Mouse (Mus musculus) brain, adult 10 weeks (tissue): ENCODE measurements around the gene Hbb-bh1. TPM values are rescaled to one million over a fixed set of nuclear protein-coding genes. Genes with fewer than 3 reads are reported as not detected.

ENCODE experiments used
- polyA plus RNA-seq: library from polyadenylated mRNA; stranded (reverse); fragments of 350-450 nt; fragmentation: Illumina TruSeq; extraction: RNeasy Lipid Tissue Mini Kit (QIAGEN cat#74804); gene quantifications from one replicate; pipeline ENCODE4 v1.2.3, GENCODE M21; 2015; ENCODE audit warnings: low read depth, low replicate concordance

The Hbb-bh1 gene
- polyA plus RNA-seq, result not detected

GRCm38 (mm10) chr7:103843034-103843433 is at the start of gene Hbb-bh1:
Hbb-bh1 (minus strand) TSS chr7:103843164.

GRCm38 (mm10) chr7:103886152-103886551 is 43.2 kb upstream of the Hbb-bh1 start, which contains the start of gene Olfr66:
Olfr66 (minus strand) TSS chr7:103886252.

DNA sequence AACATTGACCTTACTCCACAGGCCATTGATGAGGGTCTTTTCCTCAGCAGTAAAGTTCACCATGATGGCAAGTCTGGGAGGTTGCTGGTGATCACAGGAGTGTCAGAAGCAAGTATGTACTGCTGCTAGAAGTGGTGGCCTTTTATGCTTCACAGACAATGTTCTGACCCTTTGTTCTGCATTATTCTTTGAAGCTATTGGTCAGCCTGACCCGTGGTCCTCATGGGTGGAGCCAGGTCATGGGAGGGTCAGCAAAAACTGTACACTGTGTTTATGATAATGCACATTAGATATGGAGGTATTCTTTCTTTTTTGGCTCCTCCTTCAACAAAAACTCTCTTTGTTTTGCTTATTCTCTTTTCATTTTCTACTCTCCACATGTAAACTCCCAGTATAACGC is 10.1 kb upstream of the Hbb-bh1 start, which contains the start of gene Hbb-y:
Hbb-y (minus strand) TSS at position 127 of the 400 bp plus-strand sequence.

DNA sequence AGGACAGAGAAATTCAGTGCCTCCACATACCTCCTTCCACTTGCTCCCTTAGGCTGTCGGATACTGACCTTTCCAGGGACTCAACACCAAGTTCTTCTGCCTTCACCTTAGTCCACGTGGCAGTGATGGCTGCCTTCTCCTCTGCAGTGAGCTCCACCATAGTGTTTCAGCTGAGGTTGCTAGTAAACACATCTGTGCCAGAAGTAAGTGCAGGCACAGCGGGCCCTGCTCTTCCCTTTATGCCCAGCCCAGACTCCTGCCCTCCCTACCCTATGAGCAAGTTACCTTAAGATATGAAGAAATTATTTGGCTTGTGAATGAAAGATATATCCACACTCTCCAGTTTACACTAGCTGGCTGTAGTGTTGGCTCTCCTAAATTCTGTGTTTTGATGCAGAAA is 2.7 kb downstream of the Hbb-bh1 start, which contains the start of gene Hbb-bh2:
Hbb-bh2 (minus strand) TSS at position 253 of the 400 bp plus-strand sequence.

DNA sequence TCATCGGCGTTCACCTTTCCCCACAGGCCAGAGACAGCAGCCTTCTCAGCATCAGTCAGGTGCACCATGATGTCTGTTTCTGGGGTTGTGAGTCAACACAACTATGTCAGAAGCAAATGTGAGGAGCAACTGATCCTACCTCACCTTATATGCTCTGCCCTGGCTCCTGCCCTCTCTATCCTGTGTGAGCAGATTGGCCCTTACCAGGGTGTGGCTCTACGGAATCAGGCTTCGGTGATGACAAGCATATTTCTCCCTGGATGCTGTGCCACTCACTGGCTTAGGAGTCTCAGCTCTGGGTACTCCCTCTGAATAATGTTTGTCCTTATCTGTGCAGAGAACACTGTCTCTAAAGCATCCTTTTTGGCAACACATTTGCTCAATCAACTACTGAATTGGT is 15.2 kb downstream of the Hbb-bh1 start, which contains the start of gene Hbb-bs:
Hbb-bs (minus strand) TSS at position 289 of the 400 bp plus-strand sequence.

DNA sequence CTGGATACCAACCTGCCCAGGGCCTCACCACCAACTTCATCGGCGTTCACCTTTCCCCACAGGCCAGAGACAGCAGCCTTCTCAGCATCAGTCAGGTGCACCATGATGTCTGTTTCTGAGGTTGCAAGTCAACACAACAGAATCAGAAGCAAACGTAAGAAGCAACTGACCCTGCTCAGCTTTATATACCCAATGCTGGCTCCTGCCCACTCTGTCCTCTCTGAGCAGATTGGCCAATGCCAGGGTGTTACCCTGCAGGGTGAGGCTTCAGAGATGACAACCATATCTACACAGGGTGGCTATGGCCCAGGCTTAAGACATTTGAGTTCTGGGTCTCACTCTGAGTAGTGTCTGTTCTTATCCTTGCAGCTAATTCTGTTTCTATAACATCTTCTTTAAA is 29.2 kb downstream of the Hbb-bh1 start, which contains the start of gene Hbb-bt:
Hbb-bt (minus strand) TSS at position 231 of the 400 bp plus-strand sequence.

DNA sequence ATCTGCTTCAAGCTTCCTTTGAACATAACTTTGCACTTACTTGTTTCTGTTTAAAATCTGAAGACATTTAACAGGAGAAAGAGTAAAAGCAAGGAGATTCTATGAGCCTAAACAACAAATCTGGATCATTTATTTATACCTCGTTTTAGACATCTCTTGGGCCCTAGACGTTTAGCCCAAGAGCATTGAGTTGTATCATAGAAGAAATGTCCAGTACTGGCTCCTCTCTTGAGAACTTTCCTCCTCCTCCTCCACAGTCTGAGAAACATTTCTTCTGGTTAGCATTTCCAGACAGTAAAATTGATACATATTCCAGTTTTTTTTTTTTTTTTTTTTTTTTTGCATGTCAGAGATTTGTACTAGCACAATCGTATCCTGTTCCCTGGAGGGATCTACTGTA is 51.2 kb downstream of the Hbb-bh1 start, which contains the start of gene Olfr67:
Olfr67 (minus strand) TSS at position 101 of the 400 bp plus-strand sequence.

Other genes starting within 250 kb of the Hbb-bh1 start
- not detected for gene Olfr619, start 242.6 kb downstream of the Hbb-bh1 start, polyA plus RNA-seq
- not detected for gene Olfr620, start 230.6 kb downstream of the Hbb-bh1 start, polyA plus RNA-seq
- not detected for gene Olfr622, start 200.5 kb downstream of the Hbb-bh1 start, polyA plus RNA-seq
- not detected for gene Olfr623, start 179.5 kb downstream of the Hbb-bh1 start, polyA plus RNA-seq
- gene Olfr624, start 172.0 kb downstream of the Hbb-bh1 start, polyA plus RNA-seq, result not detected
- gene Olfr625-ps1, start 160.4 kb downstream of the Hbb-bh1 start, polyA plus RNA-seq, result not detected
- gene Olfr243, start 128.5 kb downstream of the Hbb-bh1 start, polyA plus RNA-seq, result not detected
- not detected for gene Olfr628, start 112.8 kb downstream of the Hbb-bh1 start, polyA plus RNA-seq
- gene Olfr629, start 98.2 kb downstream of the Hbb-bh1 start, polyA plus RNA-seq, result not detected
- gene Olfr630, start 85.8 kb downstream of the Hbb-bh1 start, polyA plus RNA-seq, result not detected
- not detected for gene Olfr69, start 71.6 kb downstream of the Hbb-bh1 start, polyA plus RNA-seq
- gene Olfr68, start 63.5 kb downstream of the Hbb-bh1 start, polyA plus RNA-seq, result not detected
- not detected for gene Olfr67, start 51.3 kb downstream of the Hbb-bh1 start, polyA plus RNA-seq
- gene Hbb-bt, start 29.2 kb downstream of the Hbb-bh1 start, polyA plus RNA-seq, result 154 TPM
- 1,248 TPM for gene Hbb-bs, start 15.1 kb downstream of the Hbb-bh1 start, polyA plus RNA-seq
- not detected for gene Hbb-bh2, start 2.6 kb downstream of the Hbb-bh1 start, polyA plus RNA-seq
- not detected for gene Hbb-y, start 10.1 kb upstream of the Hbb-bh1 start, polyA plus RNA-seq
- gene Olfr66, start 43.1 kb upstream of the Hbb-bh1 start, polyA plus RNA-seq, result not detected
- gene Olfr64, start 51.3 kb upstream of the Hbb-bh1 start, polyA plus RNA-seq, result not detected
- not detected for gene Olfr65, start 60.3 kb upstream of the Hbb-bh1 start, polyA plus RNA-seq
- gene Olfr631, start 85.7 kb upstream of the Hbb-bh1 start, polyA plus RNA-seq, result not detected
- gene Olfr632, start 91.2 kb upstream of the Hbb-bh1 start, polyA plus RNA-seq, result not detected
- not detected for gene Olfr633, start 101.3 kb upstream of the Hbb-bh1 start, polyA plus RNA-seq
- gene Olfr635, start 128.0 kb upstream of the Hbb-bh1 start, polyA plus RNA-seq, result not detected
- not detected for gene Olfr638, start 155.6 kb upstream of the Hbb-bh1 start, polyA plus RNA-seq
- gene Olfr639, start 174.1 kb upstream of the Hbb-bh1 start, polyA plus RNA-seq, result not detected
- gene Olfr640, start 182.4 kb upstream of the Hbb-bh1 start, polyA plus RNA-seq, result not detected
- gene Olfr641, start 192.3 kb upstream of the Hbb-bh1 start, polyA plus RNA-seq, result not detected
- gene Olfr642, start 209.5 kb upstream of the Hbb-bh1 start, polyA plus RNA-seq, result not detected
- gene 4930516K23Rik, start 218.3 kb upstream of the Hbb-bh1 start, polyA plus RNA-seq, result not detected
- not detected for gene Olfr644, start 228.7 kb upstream of the Hbb-bh1 start, polyA plus RNA-seq
- not detected for gene Olfr645, start 242.3 kb upstream of the Hbb-bh1 start, polyA plus RNA-seq